Mouse (Mus musculus) gastrocnemius, postnatal 10 days (tissue): ENCODE data around the gene Prkar1a. TPM values are rescaled to one million over a fixed set of nuclear protein-coding genes. Genes with fewer than 3 reads are reported as not detected.

Source experiments
- DNase-seq: peaks from one replicate; pipeline ENCODE4 v3.0.0; 2021; ENCODE audit warnings: mixed read lengths
- total RNA-seq, 2 experiments: library from RNA; stranded (reverse); gene quantifications; 2 replicates each; pipeline ENCODE4 v1.2.3; 2021

Prkar1a gene
- total RNA-seq, 2 experiments from 2014 or later, result 246 to 270 TPM

- no peak for DNase-seq
These were observed 56.8 kb downstream of the Prkar1a start for GRCm38 (mm10) chr11:109706055-109706412.

- no peak for DNase-seq
These were observed 57.4 kb downstream of the Prkar1a start for GRCm38 (mm10) chr11:109706586-109706985.

GRCm38 (mm10) chr11:109707442-109707841 lies 58.2 kb downstream of the Prkar1a start:
- DNase-seq, result no peak

GRCm38 (mm10) chr11:109708786-109709185 lies 59.6 kb downstream of the Prkar1a start:
- DNase-seq, result no peak

GRCm38 (mm10) chr11:109709501-109709900 lies 60.3 kb downstream of the Prkar1a start:
- DNase-seq, result no peak

GRCm38 (mm10) chr11:109714341-109715247 lies 65.4 kb downstream of the Prkar1a start:
- no peak for DNase-seq

- DNase-seq, result no peak
These were observed 66.1 kb downstream of the Prkar1a start for GRCm38 (mm10) chr11:109715311-109715781.

GRCm38 (mm10) chr11:109716981-109717380 lies 67.8 kb downstream of the Prkar1a start:
- DNase-seq, result no peak

GRCm38 (mm10) chr11:109717448-109717847 lies 68.2 kb downstream of the Prkar1a start:
- DNase-seq, result no peak

GRCm38 (mm10) chr11:109717966-109718895 lies 69.0 kb downstream of the Prkar1a start:
- DNase-seq, result no peak

Other genes starting within 250 kb of the Prkar1a start
- not detected for gene 9930022D16Rik, start 235.5 kb upstream of the Prkar1a start, total RNA-seq
- 10 to 100 TPM; 48.8 to 49.5 TPM for gene Amz2, start 223.5 kb upstream of the Prkar1a start, total RNA-seq
- gene Arsg, start 176.0 kb upstream of the Prkar1a start, total RNA-seq, result 10 to 100 TPM in 1 of 2 experiments, 1 to 10 TPM in 1; 9.3 to 12.3 TPM
- 10 to 100 TPM; 18.6 to 20.8 TPM for gene Slc16a6, start 175.8 kb upstream of the Prkar1a start, total RNA-seq
- gene Wipi1, start 37.4 kb upstream of the Prkar1a start, total RNA-seq, result 10 to 100 TPM; 64.0 to 72.0 TPM
- gene Fam20a, start 72.9 kb downstream of the Prkar1a start, total RNA-seq, result 1 to 10 TPM; 4.6 to 7.5 TPM
- not detected for gene 1700012B07Rik, start 178.6 kb downstream of the Prkar1a start, total RNA-seq